Mouse (Mus musculus) embryo, embryonic 10 days (tissue): ENCODE measurements around the gene Olfr520.
A peak's percentile ranks its signal among the peaks of the same experiment; 100 is the strongest.
"Not testable (repeated sequence)": the region's sequence is repeated elsewhere in the genome, so short reads cannot be mapped to it uniquely, and the experiment has no call there.

Experiments
- DNase-seq: peaks from one replicate; pipeline ENCODE4 v3.0.0-alpha.2; 2015; ENCODE audit warnings: low spot score

The Olfr520 gene

GRCm38 (mm10) chr7:99729973-99730372 is at the start of gene Olfr520:
Gene Olfr520 (plus strand): TSS chr7:99730273.
- no peak for DNase-seq

- DNase-seq: no peak
Measured at GRCm38 (mm10) chr7:99680771-99681170, 49.3 kb upstream of the Olfr520 start.

GRCm38 (mm10) chr7:99684086-99684485 is 46.0 kb upstream of the Olfr520 start:
- no peak for DNase-seq

DNA sequence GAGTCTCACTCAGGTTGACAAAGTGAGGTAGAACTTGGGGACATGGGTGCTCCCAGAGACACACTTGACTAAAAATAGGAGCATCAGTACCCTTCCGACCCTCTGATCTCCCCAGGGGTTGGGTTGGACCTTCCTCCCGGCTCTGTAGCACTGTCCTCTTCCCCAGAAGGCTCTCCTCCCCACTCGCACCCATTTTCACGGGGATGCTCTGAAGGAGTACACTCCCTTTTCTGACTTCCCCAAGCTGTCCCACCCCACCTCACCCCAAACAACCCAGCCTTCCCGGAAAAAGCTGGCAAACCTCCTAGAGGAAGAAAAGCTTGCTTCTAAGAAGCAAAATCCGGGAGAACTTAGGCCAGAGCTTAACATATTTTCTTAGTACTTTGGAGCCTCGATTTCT is 39.3 kb upstream of the Olfr520 start:
- no peak for DNase-seq

GRCm38 (mm10) chr7:99692396-99692795 is 37.7 kb upstream of the Olfr520 start:
- DNase-seq: no peak

- no peak for DNase-seq
Measured at GRCm38 (mm10) chr7:99693387-99693786, 36.7 kb upstream of the Olfr520 start.

DNA sequence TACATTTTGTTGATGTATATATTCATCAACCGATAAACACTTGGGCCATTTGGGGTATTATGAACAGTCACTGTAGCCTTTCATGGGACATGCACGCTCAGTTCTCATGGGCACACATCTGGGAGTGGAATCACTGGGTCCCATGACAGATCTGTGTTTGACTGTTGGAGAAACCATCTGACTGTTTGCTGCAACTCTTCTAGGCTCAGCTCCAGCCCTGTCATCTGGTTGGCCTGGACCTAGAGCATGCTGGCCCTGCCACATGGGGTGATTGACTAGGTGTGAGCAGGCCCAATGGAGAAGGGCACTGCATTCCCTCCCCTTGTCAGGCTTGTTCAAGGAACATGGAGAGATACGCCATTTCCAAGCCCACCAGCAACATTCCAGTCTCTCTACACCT is 36.1 kb upstream of the Olfr520 start:
- no peak for DNase-seq

- DNase-seq: not testable (repeated sequence)
Measured at GRCm38 (mm10) chr7:99694424-99694823, 35.6 kb upstream of the Olfr520 start.

GRCm38 (mm10) chr7:99695471-99696057 is 34.5 kb upstream of the Olfr520 start:
- no peak for DNase-seq

DNA sequence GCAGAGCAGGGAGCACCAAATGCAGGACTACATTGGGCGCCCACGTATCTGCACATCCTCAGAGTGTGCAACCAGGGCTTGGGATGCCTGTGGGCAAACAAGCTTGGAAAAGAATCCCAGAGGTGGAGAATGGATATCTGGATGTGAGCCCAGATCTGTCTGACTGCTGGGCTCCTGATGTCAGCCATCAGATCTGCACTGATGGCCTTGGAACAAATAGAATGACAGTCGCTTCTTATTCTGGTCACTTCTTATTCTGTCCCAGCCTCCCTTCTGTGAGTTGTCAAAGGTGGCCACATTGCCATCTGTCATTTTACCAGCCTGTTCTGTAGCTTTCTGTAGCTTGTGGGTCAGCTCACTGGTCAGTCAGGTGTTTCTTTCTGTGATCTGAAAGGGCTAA is 31.5 kb upstream of the Olfr520 start:
- no peak for DNase-seq

GRCm38 (mm10) chr7:99699106-99699505 is 31.0 kb upstream of the Olfr520 start:
- no peak for DNase-seq

DNA sequence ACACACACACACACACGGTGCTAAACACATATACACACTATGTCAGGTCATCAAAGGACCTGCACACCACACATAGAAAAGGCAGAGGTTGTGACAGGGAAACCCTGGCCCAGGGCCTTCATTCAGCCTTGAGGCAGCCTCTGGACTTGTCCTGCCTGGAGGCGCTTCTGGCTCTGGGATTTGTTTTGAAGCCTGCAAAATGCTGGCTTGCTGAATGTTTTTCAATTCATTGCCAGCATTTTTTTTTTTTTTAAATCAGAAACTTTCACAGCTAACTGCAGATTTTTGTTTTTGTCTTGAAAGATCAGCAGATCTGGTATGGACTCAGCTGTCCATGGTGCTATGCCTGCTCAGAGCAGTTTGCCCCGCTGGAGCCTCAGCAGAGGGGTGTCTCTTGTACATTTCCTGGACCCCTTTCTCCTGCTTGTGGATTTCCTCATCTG is 30.3 kb upstream of the Olfr520 start:
- DNase-seq: no peak

- DNase-seq: no peak
Measured at GRCm38 (mm10) chr7:99700641-99701040, 29.4 kb upstream of the Olfr520 start.

DNA sequence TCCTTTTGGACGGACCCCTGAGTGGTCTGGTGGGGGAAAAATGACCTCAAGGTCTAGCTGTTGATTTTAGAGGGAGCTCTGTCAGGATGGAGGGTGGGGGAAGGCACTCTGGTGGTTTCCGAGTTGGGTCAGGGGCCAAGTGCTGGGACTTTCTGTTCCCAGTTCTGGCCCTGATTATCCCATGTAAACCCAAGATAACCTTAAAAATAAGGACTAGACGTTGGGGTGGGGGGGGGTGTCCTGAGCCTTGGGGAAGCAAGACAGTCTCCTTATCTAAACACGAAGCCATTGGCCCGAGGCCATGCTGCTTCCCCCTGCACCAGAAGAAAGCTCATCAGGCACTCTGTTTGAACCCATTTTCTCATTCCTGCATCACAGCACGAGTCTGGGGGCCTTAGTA is 27.9 kb upstream of the Olfr520 start:
- DNase-seq: no peak

GRCm38 (mm10) chr7:99704736-99705519 is 25.1 kb upstream of the Olfr520 start:
- no peak for DNase-seq

DNA sequence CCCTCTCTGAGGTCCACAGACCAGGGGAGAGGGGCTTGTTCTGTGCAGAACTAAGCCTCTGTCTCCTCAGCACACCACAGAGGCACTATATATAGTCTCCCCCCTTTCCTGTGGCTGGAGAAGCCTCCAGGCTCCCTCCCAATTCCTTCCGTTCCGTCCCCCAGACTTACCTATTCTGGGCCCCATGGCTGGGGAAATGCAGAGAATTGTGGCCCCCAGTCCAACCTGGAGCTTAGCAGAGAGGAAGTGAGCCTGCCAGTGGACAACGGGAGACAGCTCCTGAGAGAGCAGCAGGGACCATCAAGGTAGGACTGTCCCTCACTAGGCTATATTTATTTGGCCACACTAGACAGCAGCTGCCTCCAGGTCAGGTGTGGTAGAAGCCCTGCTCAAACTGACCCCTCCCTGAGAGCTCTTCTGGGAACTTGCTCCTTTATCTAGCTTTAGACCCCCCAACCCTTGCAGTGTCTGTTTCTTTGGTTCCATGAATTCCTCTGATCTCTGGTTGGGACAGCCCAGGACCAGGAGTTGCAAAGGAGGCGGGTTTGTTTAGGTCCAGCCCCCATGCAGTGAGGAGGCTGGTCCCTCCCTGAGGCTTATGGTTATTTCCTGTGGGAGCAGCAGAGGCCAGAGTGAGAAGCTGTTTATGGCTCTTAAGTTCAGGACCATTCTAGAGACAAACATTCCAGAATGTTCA is 23.6 kb upstream of the Olfr520 start:
- peak; percentile 34 for DNase-seq

GRCm38 (mm10) chr7:99707038-99707595 is 23.0 kb upstream of the Olfr520 start:
- no peak for DNase-seq

- no peak for DNase-seq
Measured at GRCm38 (mm10) chr7:99707671-99708070, 22.4 kb upstream of the Olfr520 start.

- DNase-seq: peak; percentile 28
Measured at GRCm38 (mm10) chr7:99708301-99708721, 21.8 kb upstream of the Olfr520 start.

DNA sequence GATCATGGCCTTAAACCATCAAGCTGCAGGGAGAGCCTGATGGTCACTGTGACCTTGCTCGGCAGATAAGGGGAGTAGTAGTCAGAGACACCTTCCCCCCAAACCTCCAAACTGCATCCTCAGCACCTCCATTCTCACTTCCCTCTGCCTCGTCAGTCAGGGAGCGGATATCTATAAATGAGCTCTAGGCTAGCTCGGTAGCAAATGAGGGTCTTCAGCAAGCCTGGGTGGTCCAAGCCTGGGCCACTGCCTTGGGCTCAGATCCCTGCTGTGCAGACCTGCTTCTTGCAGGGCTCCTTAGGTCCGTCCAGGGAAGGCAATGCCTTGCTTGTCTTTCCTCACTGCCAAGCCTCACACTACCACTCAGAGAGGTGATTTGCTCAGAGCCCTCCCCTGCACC is 21.3 kb upstream of the Olfr520 start:
- DNase-seq: no peak

DNA sequence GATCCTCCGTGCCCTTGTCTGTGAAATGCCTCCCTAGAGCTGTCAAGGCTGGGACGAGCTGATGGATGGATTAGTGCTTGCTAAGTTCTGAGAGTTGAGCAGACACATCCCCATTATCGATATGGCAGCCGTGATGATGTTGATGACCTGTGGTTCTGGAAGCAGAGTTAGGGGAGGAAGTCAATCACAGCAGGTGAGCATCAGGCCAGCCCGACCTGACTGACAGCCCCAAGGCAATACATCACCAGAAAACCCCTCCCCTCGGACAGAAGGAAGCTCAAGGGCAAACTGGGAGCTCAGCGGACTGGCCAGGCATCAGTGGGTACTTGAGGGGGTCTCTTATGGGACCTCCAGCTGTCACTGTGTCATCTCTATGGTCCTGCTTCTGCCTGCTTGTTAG is 20.1 kb upstream of the Olfr520 start:
- DNase-seq: no peak

DNA sequence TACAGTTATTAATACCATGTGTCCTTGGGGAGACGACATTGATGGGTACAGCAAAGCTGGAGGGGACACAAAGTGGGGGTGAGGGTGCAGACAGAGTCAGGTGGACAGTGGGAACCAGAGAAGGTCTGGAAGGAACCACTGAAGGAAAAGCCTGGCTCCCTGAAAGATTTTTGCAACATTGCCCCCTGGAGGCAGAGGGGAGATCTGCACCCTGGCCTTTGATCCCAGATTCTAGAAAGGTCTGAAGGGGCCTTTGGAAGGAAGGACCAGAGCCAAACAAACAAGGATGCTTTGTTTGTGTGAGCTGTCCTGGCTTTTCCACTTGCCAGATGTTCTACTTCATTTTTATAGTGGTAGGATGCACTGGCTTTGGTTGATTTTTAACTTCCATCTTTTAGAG is 19.6 kb upstream of the Olfr520 start:
- peak; percentile 64 for DNase-seq

- no peak for DNase-seq
Measured at GRCm38 (mm10) chr7:99711166-99711565, 18.9 kb upstream of the Olfr520 start, which contains the start of gene Slco2b1. Gene Slco2b1 (minus strand): TSS chr7:99711340.
